Mouse (Mus musculus): ENCODE measurements around the gene Dock9.

GRCm38 (mm10) chr14:121776749-121777148 is 20.9 kb downstream of the Dock9 start:
- TF ChIP-seq MAX (IDR thresholded peaks at IDR 0.05; ENCODE audit: low read depth) = no peak
- TF ChIP-seq POLR2A (IDR thresholded peaks at IDR 0.05; ENCODE audit: insufficient read length, low read depth) = no peak
- no peak for TF ChIP-seq MYOG (IDR thresholded peaks at IDR 0.05; ENCODE audit: control insufficient read depth in 1 of 3, insufficient read depth in 1 of 3, insufficient read length in 2 of 3, low read depth in 2 of 3)
- TF ChIP-seq REST (IDR thresholded peaks at IDR 0.05; ENCODE audit: insufficient read depth, insufficient read length) = no peak
- TF ChIP-seq TCF12 (IDR thresholded peaks at IDR 0.05; ENCODE audit: insufficient read depth, poor library complexity, severe bottlenecking) = no peak
- no peak for TF ChIP-seq E2F4 (IDR thresholded peaks at IDR 0.05; ENCODE audit: insufficient read depth)

Data from myocyte (in vitro differentiated cells).